8 mouse cellular contexts compared by ENCODE assay signal in genomic region chr2:172933631-172934419, GRCm38 (mm10). TPM values are rescaled to one million over a fixed set of nuclear protein-coding genes. Genes with fewer than 3 reads are reported as not detected.
A peak's percentile ranks its signal among the peaks of the same experiment; 100 is the strongest.
DNase-seq lines count a peak whose midpoint lies in the region; ATAC-seq and TF ChIP-seq lines count a peak whose summit lies in the region.

No protein-coding gene starts in this region.

- peaks cover 37% of the 10 kb centered on the region for H3K27me3 ChIP-seq in forebrain, postnatal 0 days (ENCODE audit: insufficient read depth, low read length)
- no peaks in the 10 kb centered on the region for H3K27me3 ChIP-seq in intestine, postnatal 0 days (replicated peaks; ENCODE audit: control insufficient read depth, insufficient read depth, low read length)
- H3K27me3 ChIP-seq in stomach, embryonic 15.5 days (replicated peaks), result no peaks in the 10 kb centered on the region

- intact Hi-C loops in left cerebral cortex, postnatal 4 days (cut with DNase I), result no loop called here

- peak overlapping the region; percentile 42 for H3K4me2 ChIP-seq in forebrain, postnatal 0 days (ENCODE audit: low read depth)
- peak overlapping the region; percentile 52; the same call in 1 of the 2 replicates for H3K4me2 ChIP-seq in intestine, postnatal 0 days (replicated peaks; ENCODE audit: low read depth)
- peak overlapping the region; percentile 51 for H3K4me2 ChIP-seq in stomach, embryonic 15.5 days

- peak; percentile 57 for DNase-seq in left cerebral cortex, postnatal 4 days
- DNase-seq in left cerebral cortex, adult 11 months (ENCODE audit: low spot score), result no peak
- DNase-seq in forebrain, postnatal 0 days, result peak; percentile 68
- DNase-seq in lung, postnatal 14 days, result peak; percentile 68
- DNase-seq in layer of hippocampus, postnatal 36 days, result no peak

- no peak for TF ChIP-seq CTCF in forebrain, postnatal 0 days (IDR thresholded peaks at IDR 0.05; ENCODE audit: low read depth)
- no peak for TF ChIP-seq CTCF in intestine, postnatal 0 days (IDR thresholded peaks at IDR 0.05; ENCODE audit: low read depth)

- H3K27ac ChIP-seq in forebrain, postnatal 0 days (ENCODE audit: low read depth, low read length), result peak overlapping the region; percentile 42
- H3K27ac ChIP-seq in intestine, postnatal 0 days (ENCODE audit: low read depth, low read length), result no peak overlapping the region
- H3K27ac ChIP-seq in stomach, embryonic 15.5 days, result peak overlapping the region; percentile 73

- peak overlapping the region; percentile 28; the same call in 1 of the 2 replicates for H3K9ac ChIP-seq in forebrain, postnatal 0 days
- H3K9ac ChIP-seq in intestine, postnatal 0 days (ENCODE audit: low read depth, low read length), result no peak overlapping the region
- H3K9ac ChIP-seq in stomach, embryonic 15.5 days, result no peak overlapping the region

- 2% methylated on average over 34 of the region's 34 CpGs for WGBS in forebrain, postnatal 0 days
- WGBS in intestine, postnatal 0 days, result 39% methylated on average over 34 of the region's 34 CpGs
- 9% methylated on average over 34 of the region's 34 CpGs for WGBS in stomach, embryonic 15.5 days

- peak; percentile 79 for ATAC-seq in forebrain, postnatal 0 days
- no peak for ATAC-seq in intestine, postnatal 0 days
- no peak for ATAC-seq in stomach, embryonic 15.5 days (ENCODE audit: insufficient read depth, low FRiP score, low read depth)
- ATAC-seq in erythroid progenitor cell, adult 5-6 weeks (replicated peaks; ENCODE audit: low FRiP score, poor library complexity, severe bottlenecking), result no peak

- no peaks in the 10 kb centered on the region for H3K9me3 ChIP-seq in forebrain, postnatal 0 days (ENCODE audit: low read length)
- H3K9me3 ChIP-seq in intestine, postnatal 0 days (ENCODE audit: control insufficient read depth), result no peaks in the 10 kb centered on the region
- no peaks in the 10 kb centered on the region for H3K9me3 ChIP-seq in stomach, embryonic 15.5 days

- H3K4me1 ChIP-seq in forebrain, postnatal 0 days (ENCODE audit: insufficient read depth), result peaks cover 12% of the 10 kb centered on the region
- H3K4me1 ChIP-seq in intestine, postnatal 0 days (replicated peaks; ENCODE audit: control insufficient read depth, insufficient read depth, low read length), result peaks cover 6% of the 10 kb centered on the region; the same call in 1 of the 2 replicates
- peaks cover 69% of the 10 kb centered on the region for H3K4me1 ChIP-seq in stomach, embryonic 15.5 days

- H3K36me3 ChIP-seq in forebrain, postnatal 0 days (ENCODE audit: insufficient read depth), result no peaks in the 10 kb centered on the region
- H3K36me3 ChIP-seq in intestine, postnatal 0 days (ENCODE audit: control insufficient read depth, insufficient read depth), result 0 out of 2 replicates have a peak, but pooled peaks cover 2% of the 10 kb centered on the region
- no peaks in the 10 kb centered on the region for H3K36me3 ChIP-seq in stomach, embryonic 15.5 days

- peak overlapping the region; percentile 16 for H3K4me3 ChIP-seq in forebrain, postnatal 0 days (ENCODE audit: low read depth, low read length)
- H3K4me3 ChIP-seq in intestine, postnatal 0 days (ENCODE audit: low read depth, low read length), result no peak overlapping the region
- H3K4me3 ChIP-seq in stomach, embryonic 15.5 days (replicated peaks), result peak overlapping the region; percentile 13; the same call in 1 of the 2 replicates

RNA-seq across cellular contexts. Expression of gene Bmp7, which starts 6.3 kb away (rescaled TPM):
- 10 to 100 TPM; 13.0 to 14.5 TPM for total RNA-seq in left cerebral cortex, postnatal 4 days (2021)
- total RNA-seq in forebrain, postnatal 0 days (2014; rRNA removed), result 17.2 and 21.9 TPM in 2 replicates
- polyA plus RNA-seq in forebrain, postnatal 0 days (2015; fragmentation: Nextera tagmentation; extraction: Ambion mirVana), result 12.4 and 15.4 TPM in 2 replicates
- 37.6 and 41.1 TPM in 2 replicates for polyA plus RNA-seq in intestine, postnatal 0 days (2015; fragmentation: Nextera tagmentation; extraction: Ambion mirVana)
- polyA plus RNA-seq in stomach, embryonic 15.5 days (2015; fragmentation: Nextera tagmentation; extraction: Ambion mirVana), result 22.9 and 27.1 TPM in 2 replicates
- total RNA-seq in layer of hippocampus, postnatal 36 days (2021), result 1 to 10 TPM; 3.6 to 6.2 TPM
- 0.36 TPM in 1 of 2 replicates, not detected in the other for total RNA-seq in erythroid progenitor cell, adult 5-6 weeks (2015; ENCODE audit: low replicate concordance)
- not detected in 2 replicates for total RNA-seq in erythroid progenitor cell, adult 5-6 weeks (2017; ENCODE audit: low replicate concordance)

RNA-seq across cellular contexts. Expression of gene Spo11, which starts 43.7 kb away (rescaled TPM):
- under 1 TPM; 0.44 to 0.74 TPM for total RNA-seq in left cerebral cortex, postnatal 4 days (2021)
- total RNA-seq in forebrain, postnatal 0 days (2014; rRNA removed), result 1.1 and 1.3 TPM in 2 replicates
- 0.92 and 1.1 TPM in 2 replicates for polyA plus RNA-seq in forebrain, postnatal 0 days (2015; fragmentation: Nextera tagmentation; extraction: Ambion mirVana)
- 0.04 TPM in 1 of 2 replicates, not detected in the other for polyA plus RNA-seq in intestine, postnatal 0 days (2015; fragmentation: Nextera tagmentation; extraction: Ambion mirVana)
- polyA plus RNA-seq in stomach, embryonic 15.5 days (2015; fragmentation: Nextera tagmentation; extraction: Ambion mirVana), result 0.06 and 0.31 TPM in 2 replicates
- not detected for total RNA-seq in layer of hippocampus, postnatal 36 days (2021)
- not detected in 2 replicates for total RNA-seq in erythroid progenitor cell, adult 5-6 weeks (2015; ENCODE audit: low replicate concordance)
- not detected in 2 replicates for total RNA-seq in erythroid progenitor cell, adult 5-6 weeks (2017; ENCODE audit: low replicate concordance)

Comparison
In these comparisons a context has a peak if more than half of its experiments do, and no peak if none do; other contexts are left out.
1. DNase-seq: peak in left cerebral cortex, postnatal 4 days (single experiment), forebrain, postnatal 0 days (single experiment) and lung, postnatal 14 days (single experiment); none in left cerebral cortex, adult 11 months (single experiment) and layer of hippocampus, postnatal 36 days (0 of 2).
2. Peak in every context shown above with its lines, with median percentiles within 50 percentile points of each other: H3K4me2 ChIP-seq.